Mouse (Mus musculus) heart, embryonic 13.5 days (tissue): Measurements from ENCODE around the gene Nmnat2. TPM values are rescaled to one million over a fixed set of nuclear protein-coding genes. Genes with fewer than 3 reads are reported as not detected.

Experiments used
- ATAC-seq: fragments of 200-750 bp; cut with Nextera tagmentation; 2 replicates; pipeline ENCODE4 v1.8.0; 2017; ENCODE audit warnings: moderate TSS enrichment; ENCODE audit not compliant: insufficient number of reproducible peaks, low FRiP score, low TSS enrichment; ENCODE audit errors: extremely low read depth
- H3K27ac ChIP-seq: fragments of 300-500 bp; sonication (generic); replicated peaks from 2 replicates; pipeline ENCODE4 v1.5.1; 2015; ENCODE audit warnings: moderate library complexity, mild to moderate bottlenecking, inconsistent platforms
- H3K27me3 ChIP-seq: fragments of 300-500 bp; sonication (generic); replicated peaks from 2 replicates; pipeline ENCODE4 v1.6.1; 2015; ENCODE audit warnings: mild to moderate bottlenecking, inconsistent platforms
- H3K36me3 ChIP-seq: fragments of 300-500 bp; sonication (generic); 2 replicates; pipeline ENCODE4 v1.6.1; 2015; ENCODE audit warnings: mild to moderate bottlenecking, inconsistent platforms
- H3K4me1 ChIP-seq: fragments of 300-500 bp; sonication (generic); 2 replicates; pipeline ENCODE4 v1.6.1; 2015; ENCODE audit warnings: inconsistent platforms
- H3K4me2 ChIP-seq: fragments of 300-500 bp; sonication (generic); 2 replicates; pipeline ENCODE4 v1.6.1; 2015; ENCODE audit warnings: inconsistent platforms, mild to moderate bottlenecking, moderate library complexity
- H3K4me3 ChIP-seq: fragments of 300-500 bp; sonication (generic); 2 replicates; pipeline ENCODE4 v1.5.1; 2015; ENCODE audit warnings: moderate library complexity, mild to moderate bottlenecking, inconsistent platforms
- H3K9ac ChIP-seq: fragments of 300-500 bp; sonication (generic); 2 replicates; pipeline ENCODE4 v1.6.1; 2015; ENCODE audit warnings: inconsistent platforms, mild to moderate bottlenecking, moderate library complexity
- H3K9me3 ChIP-seq: fragments of 300-500 bp; sonication (generic); 2 replicates; pipeline ENCODE4 v1.6.1; 2016; ENCODE audit warnings: inconsistent platforms
- WGBS: fragments of 180-500 bp; shearing (Covaris S2); methylation state at CpG from one replicate; pipeline ENCODE4 v1.1.7; 2015; ENCODE audit warnings: mixed read lengths; 5-methylcytosine and 5-hydroxymethylcytosine counted together
- polyA plus RNA-seq: library from polyadenylated mRNA; unstranded; fragments of >200 nt; fragmentation: Nextera tagmentation; extraction: Ambion mirVana; gene quantifications from 2 replicates; pipeline ENCODE4 v1.2.1, GENCODE M21; 2015

Gene Nmnat2
- polyA plus RNA-seq, 1 experiment from 2014 or later: 0.75 TPM

GRCm38 (mm10) chr1:153042318-153042717 is 87.5 kb downstream of the Nmnat2 start:
- peaks cover 25% of the 10 kb centered on the region for H3K27me3 ChIP-seq
- ATAC-seq: no peak
- 58% methylated on average over 2 of the region's 2 CpGs for WGBS
- H3K4me3 ChIP-seq: no peak overlapping the region
- H3K36me3 ChIP-seq: no peaks in the 10 kb centered on the region
- peaks cover 5% of the 10 kb centered on the region; the same call in 1 of the 2 replicates for H3K9me3 ChIP-seq
- peaks cover 12% of the 10 kb centered on the region for H3K4me1 ChIP-seq
- H3K9ac ChIP-seq: no peak overlapping the region
- H3K27ac ChIP-seq: no peak overlapping the region
- H3K4me2 ChIP-seq: no peak overlapping the region

DNA sequence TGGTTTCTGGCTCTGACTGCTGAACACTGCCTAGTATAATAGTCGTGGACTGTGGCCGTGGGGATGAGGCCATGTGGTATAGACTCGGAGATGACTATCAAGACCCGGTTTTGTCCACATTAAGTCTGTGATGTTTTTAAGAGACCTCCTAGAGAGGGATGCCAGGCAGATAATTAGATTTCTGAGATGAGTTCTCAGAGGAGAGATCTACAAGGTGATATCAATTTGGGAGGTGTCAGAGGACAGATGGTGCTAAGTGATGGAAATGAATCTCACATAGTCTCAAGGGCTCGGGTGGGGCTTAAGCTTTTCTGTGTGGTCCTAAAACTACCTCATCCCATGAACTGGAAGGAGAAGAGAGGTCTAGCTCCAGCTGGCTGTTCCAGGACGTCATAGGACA is 88.5 kb downstream of the Nmnat2 start:
- peaks cover 25% of the 10 kb centered on the region for H3K27me3 ChIP-seq
- no peak overlapping the region for H3K27ac ChIP-seq
- no peaks in the 10 kb centered on the region for H3K36me3 ChIP-seq
- H3K9me3 ChIP-seq: peaks cover 4% of the 10 kb centered on the region; the same call in 1 of the 2 replicates
- WGBS: 44% methylated on average over 6 of the region's 6 CpGs
- peaks cover 15% of the 10 kb centered on the region for H3K4me1 ChIP-seq
- H3K4me2 ChIP-seq: no peak overlapping the region
- ATAC-seq: no peak
- H3K4me3 ChIP-seq: no peak overlapping the region
- no peak overlapping the region for H3K9ac ChIP-seq

DNA sequence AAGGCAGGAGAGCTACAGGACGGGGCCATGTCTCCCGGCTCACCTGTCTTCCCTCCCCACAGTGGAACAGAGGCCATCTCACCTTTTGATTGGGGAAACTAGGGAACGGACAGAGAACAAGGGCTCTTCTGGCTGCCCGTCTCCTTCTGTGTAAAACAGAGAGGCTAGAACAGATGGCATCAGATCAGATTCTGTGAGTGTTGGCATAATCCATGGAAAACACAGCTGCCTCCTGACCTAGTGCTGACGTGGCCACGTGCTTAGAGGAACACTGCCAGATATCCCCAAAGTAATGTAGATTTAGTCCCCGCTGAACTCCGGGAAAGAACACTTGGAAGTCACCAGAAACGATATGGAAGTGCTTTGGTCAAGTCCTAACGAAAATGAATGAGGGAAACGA is 90.6 kb downstream of the Nmnat2 start:
- Histone ChIP-seq H3K4me1 (peaks cover 19% of the 10 kb centered on the region), H3K27ac (no peak overlapping the region), H3K27me3 (peaks cover 25% of the 10 kb centered on the region), H3K36me3 (no peaks in the 10 kb centered on the region), H3K9me3 (no peaks in the 10 kb centered on the region), H3K4me2 (no peak overlapping the region), H3K4me3 (no peak overlapping the region), H3K9ac (no peak overlapping the region)
- ATAC-seq: no peak
- WGBS: 64% methylated on average over 11 of the region's 11 CpGs

DNA sequence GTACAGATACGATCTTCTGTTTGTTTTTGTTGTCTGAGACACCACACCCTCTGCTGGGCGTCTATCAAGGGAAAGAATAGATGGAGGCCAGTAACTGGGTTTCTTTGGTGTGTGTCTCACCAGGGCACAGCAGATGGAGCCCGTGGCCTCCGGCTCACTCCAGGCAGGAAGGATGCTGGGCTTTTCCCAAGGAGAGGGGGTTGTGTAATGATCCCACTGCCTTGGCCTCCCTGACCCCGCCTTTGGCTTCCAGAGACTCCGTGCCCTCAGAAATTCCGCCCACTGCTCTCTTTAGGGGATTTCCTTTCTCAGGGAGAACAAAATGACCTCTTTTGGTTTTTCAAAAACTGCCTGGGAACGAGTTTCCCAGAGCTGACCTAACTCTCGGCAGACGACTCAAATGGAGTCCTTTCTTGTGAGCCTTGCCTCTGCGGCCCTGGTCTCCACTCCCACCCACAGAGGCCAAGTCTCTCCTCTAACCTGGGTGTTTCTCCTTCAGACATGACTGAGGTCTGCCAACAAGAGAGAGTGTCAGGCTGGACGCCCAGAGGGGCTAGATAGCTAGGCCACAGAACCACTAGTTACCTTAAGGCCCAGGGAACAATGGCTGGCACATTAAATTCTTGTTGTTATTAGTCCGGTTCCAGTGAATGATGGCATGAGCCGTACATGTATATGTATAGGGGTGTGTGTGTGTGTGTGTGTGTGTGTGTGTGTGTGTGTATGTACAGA is 93.5 kb downstream of the Nmnat2 start:
- Histone ChIP-seq H3K4me1 (peaks cover 15% of the 10 kb centered on the region), H3K9ac (no peak overlapping the region), H3K27ac (0 out of 2 replicates have a peak overlapping the region, but pooled peaks have one; percentile 20), H3K9me3 (no peaks in the 10 kb centered on the region), H3K4me3 (no peak overlapping the region), H3K4me2 (no peak overlapping the region), H3K27me3 (peaks cover 24% of the 10 kb centered on the region), H3K36me3 (no peaks in the 10 kb centered on the region)
- no peak for ATAC-seq
- 37% methylated on average over 14 of the region's 14 CpGs for WGBS

DNA sequence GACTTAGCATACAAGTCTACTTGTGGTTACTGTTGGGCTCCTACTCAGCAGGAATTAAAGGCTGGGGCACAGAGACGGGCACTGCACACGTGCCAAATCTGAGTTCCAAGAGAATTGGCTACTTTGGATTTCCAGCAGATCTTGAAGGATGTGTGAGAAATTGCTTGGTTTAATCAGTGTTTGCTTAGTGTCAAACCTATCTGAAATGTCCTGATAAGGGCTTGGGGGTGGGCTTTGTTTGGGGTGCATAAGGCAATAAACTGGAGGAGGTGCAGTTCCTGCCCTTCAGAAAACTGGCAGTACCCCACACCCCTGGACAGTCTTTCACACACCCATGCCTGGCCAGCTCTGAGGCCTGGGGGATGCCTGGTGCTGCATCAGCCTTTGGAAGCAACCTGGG is 94.7 kb downstream of the Nmnat2 start:
- Histone ChIP-seq H3K4me2 (no peak overlapping the region), H3K9me3 (no peaks in the 10 kb centered on the region), H3K4me3 (no peak overlapping the region), H3K27me3 (peaks cover 20% of the 10 kb centered on the region), H3K27ac (no peak overlapping the region), H3K36me3 (no peaks in the 10 kb centered on the region), H3K4me1 (peaks cover 18% of the 10 kb centered on the region), H3K9ac (no peak overlapping the region)
- no peak for ATAC-seq
- 34% methylated on average over 2 of the region's 2 CpGs for WGBS

DNA sequence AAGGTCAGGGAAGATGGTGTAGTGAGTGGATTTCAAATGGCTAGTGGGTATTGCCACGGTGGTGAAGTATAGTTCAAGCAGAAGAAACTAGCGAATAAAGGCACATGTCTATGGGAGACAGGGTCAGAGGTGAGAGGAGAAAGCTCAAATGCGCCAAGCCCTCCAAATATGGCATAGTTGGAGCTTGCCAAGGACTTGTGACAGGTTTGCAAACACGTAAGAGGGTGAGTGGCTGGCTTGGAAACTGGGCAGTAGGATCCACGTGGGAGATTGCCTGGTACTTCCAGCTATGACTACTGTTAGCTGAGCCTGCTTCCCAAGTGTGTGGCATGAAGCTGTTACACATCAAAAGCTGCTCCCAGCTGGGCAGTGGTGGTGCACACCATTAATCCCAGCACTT is 96.7 kb downstream of the Nmnat2 start:
- Histone ChIP-seq H3K4me3 (no peak overlapping the region), H3K4me1 (peaks cover 20% of the 10 kb centered on the region), H3K4me2 (no peak overlapping the region), H3K9me3 (no peaks in the 10 kb centered on the region), H3K27ac (no peak overlapping the region), H3K36me3 (no peaks in the 10 kb centered on the region), H3K27me3 (peaks cover 3% of the 10 kb centered on the region; the same call in 1 of the 2 replicates), H3K9ac (no peak overlapping the region)
- ATAC-seq: no peak
- WGBS: 75% methylated on average over 5 of the region's 5 CpGs

DNA sequence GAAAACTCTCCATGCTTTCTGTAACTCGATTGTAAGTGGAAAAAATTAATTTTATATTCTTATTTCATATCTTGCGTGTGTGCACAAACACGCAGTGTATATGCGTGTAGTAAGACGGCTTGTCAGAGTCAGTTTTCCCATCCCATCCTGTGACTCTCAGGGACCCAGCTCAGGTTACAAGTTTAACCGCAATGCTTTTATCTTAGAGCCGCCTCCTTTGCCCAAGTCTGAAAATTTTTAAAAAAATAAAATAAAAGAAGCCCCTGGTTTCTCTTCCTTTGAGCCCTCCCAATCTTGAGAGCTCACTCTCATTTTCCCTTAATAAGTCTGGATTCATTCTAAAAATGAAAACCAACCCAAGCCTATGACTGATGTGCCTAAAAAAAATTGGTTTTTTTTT is 98.8 kb downstream of the Nmnat2 start:
- Histone ChIP-seq H3K4me2 (no peak overlapping the region), H3K4me1 (peaks cover 14% of the 10 kb centered on the region), H3K9me3 (no peaks in the 10 kb centered on the region), H3K36me3 (no peaks in the 10 kb centered on the region), H3K9ac (no peak overlapping the region), H3K27ac (no peak overlapping the region), H3K27me3 (no peaks in the 10 kb centered on the region), H3K4me3 (no peak overlapping the region)
- WGBS: 40% methylated on average over 7 of the region's 7 CpGs
- ATAC-seq: no peak

- Histone ChIP-seq H3K36me3 (no peaks in the 10 kb centered on the region), H3K27ac (no peak overlapping the region; the same call in 1 of the 2 replicates), H3K27me3 (no peaks in the 10 kb centered on the region), H3K9ac (no peak overlapping the region), H3K4me3 (no peak overlapping the region), H3K9me3 (no peaks in the 10 kb centered on the region), H3K4me2 (no peak overlapping the region), H3K4me1 (peaks cover 14% of the 10 kb centered on the region)
- 41% methylated on average over 11 of the region's 11 CpGs for WGBS
- ATAC-seq: no peak
These were observed 99.5 kb downstream of the Nmnat2 start for GRCm38 (mm10) chr1:153054112-153054821.

DNA sequence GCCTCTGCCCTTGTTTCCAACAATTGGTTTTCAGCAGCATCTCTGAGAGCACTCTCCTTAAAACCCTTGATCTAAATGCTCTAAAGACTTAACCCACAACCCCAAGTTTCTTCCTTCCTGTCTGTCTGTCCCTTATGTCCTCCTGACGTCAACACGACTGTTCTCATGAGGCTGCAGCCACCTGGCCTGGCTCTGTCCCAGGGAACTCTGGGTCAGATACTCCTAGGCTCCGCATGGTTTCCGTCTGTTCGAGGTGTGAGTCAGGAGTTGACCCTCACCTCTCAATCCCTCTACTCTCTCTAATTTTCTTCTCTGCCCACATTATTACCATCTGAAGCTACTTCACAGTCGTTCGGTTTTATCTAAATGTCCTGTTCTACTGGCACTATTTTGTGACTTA is 103.5 kb downstream of the Nmnat2 start:
- Histone ChIP-seq H3K4me3 (no peak overlapping the region), H3K36me3 (no peaks in the 10 kb centered on the region), H3K4me1 (peaks cover 5% of the 10 kb centered on the region), H3K27me3 (no peaks in the 10 kb centered on the region), H3K9me3 (no peaks in the 10 kb centered on the region), H3K9ac (no peak overlapping the region), H3K27ac (no peak overlapping the region), H3K4me2 (no peak overlapping the region)
- 70% methylated on average over 7 of the region's 7 CpGs for WGBS
- no peak for ATAC-seq

- Histone ChIP-seq H3K36me3 (no peaks in the 10 kb centered on the region), H3K27me3 (no peaks in the 10 kb centered on the region), H3K9me3 (no peaks in the 10 kb centered on the region), H3K27ac (no peak overlapping the region), H3K4me2 (no peak overlapping the region), H3K9ac (no peak overlapping the region), H3K4me1 (peaks cover under 1% of the 10 kb centered on the region), H3K4me3 (no peak overlapping the region)
- WGBS: 72% methylated on average over 9 of the region's 9 CpGs
- no peak for ATAC-seq
These were observed 104.8 kb downstream of the Nmnat2 start for GRCm38 (mm10) chr1:153059626-153060025.

- H3K4me2 ChIP-seq: no peak overlapping the region
- H3K27ac ChIP-seq: no peak overlapping the region
- no peaks in the 10 kb centered on the region for H3K36me3 ChIP-seq
- H3K9me3 ChIP-seq: no peaks in the 10 kb centered on the region
- H3K4me3 ChIP-seq: no peak overlapping the region
- WGBS: 47% methylated on average over 7 of the region's 7 CpGs
- ATAC-seq: no peak
- 0 out of 2 replicates have a peak overlapping the region, but pooled peaks have one; percentile 8 for H3K9ac ChIP-seq
- no peaks in the 10 kb centered on the region for H3K4me1 ChIP-seq
- H3K27me3 ChIP-seq: no peaks in the 10 kb centered on the region
These were observed 107.8 kb downstream of the Nmnat2 start for GRCm38 (mm10) chr1:153062547-153062946.
